Mouse (Mus musculus): Measurements from ENCODE around the gene Myo1b. TPM values are rescaled to one million over a fixed set of nuclear protein-coding genes. Genes with fewer than 3 reads are reported as not detected.

The Myo1b gene
- polyA plus RNA-seq, 1 experiment: 1.0 TPM

- no peaks in the 10 kb centered on the region for H3K27me3 ChIP-seq (ENCODE audit: control insufficient read depth, insufficient read depth, low read length)
- H3K4me3 ChIP-seq (ENCODE audit: extremely low read depth, insufficient read depth, insufficient read length): no peak overlapping the region
- no peak for TF ChIP-seq POLR2A (IDR thresholded peaks at IDR 0.05; ENCODE audit: low read depth, low read length)
- no peaks in the 10 kb centered on the region for H3K36me3 ChIP-seq (ENCODE audit: control insufficient read depth, insufficient read depth, low read length)
- WGBS: 91% methylated on average over 3 of the region's 3 CpGs
- no peaks in the 10 kb centered on the region for H3K4me1 ChIP-seq (ENCODE audit: control insufficient read depth, insufficient read depth, insufficient read length)
- no peak overlapping the region for H3K27ac ChIP-seq (ENCODE audit: insufficient read depth, low read length)
- DNase-seq (ENCODE audit: low read depth in 1 of 2, low spot score in 2 of 2): no peak
These were observed 209.8 kb downstream of the Myo1b start for GRCm38 (mm10) chr1:51706106-51706505.

DNA sequence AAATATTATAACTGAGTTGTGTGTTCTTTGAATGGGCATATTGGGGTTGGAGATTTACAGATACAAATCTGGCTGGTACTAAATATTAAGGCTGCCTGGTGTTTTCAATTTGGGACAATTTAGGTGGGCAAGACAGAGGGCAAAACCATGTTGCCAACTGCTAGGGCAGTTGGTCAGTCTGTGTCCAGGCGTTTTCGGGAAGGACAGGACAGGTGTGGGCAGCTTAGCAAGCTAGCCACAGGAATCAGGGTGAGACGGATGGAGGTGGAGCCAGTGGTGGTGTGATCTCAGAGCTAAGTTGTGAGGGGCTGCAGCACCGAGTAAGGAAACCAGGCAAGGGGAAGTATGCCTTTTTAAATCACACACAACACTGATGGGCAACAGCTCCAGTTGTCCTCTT is 211.3 kb downstream of the Myo1b start:
- Histone ChIP-seq H3K4me1 (ENCODE audit: control insufficient read depth, insufficient read depth, insufficient read length) (no peaks in the 10 kb centered on the region), H3K36me3 (ENCODE audit: control insufficient read depth, insufficient read depth, low read length) (no peaks in the 10 kb centered on the region), H3K4me3 (ENCODE audit: extremely low read depth, insufficient read depth, insufficient read length) (no peak overlapping the region), H3K27me3 (ENCODE audit: control insufficient read depth, insufficient read depth, low read length) (no peaks in the 10 kb centered on the region), H3K27ac (ENCODE audit: insufficient read depth, low read length) (no peak overlapping the region)
- TF ChIP-seq CTCF (IDR thresholded peaks at IDR 0.05; ENCODE audit: extremely low read depth, insufficient read depth, insufficient read length, insufficient replicate concordance) (no peak), POLR2A (IDR thresholded peaks at IDR 0.05; ENCODE audit: low read depth, low read length) (no peak)
- DNase-seq (ENCODE audit: low read depth in 1 of 2, low spot score in 2 of 2): no peak
- 63% methylated on average over 4 of the region's 4 CpGs for WGBS

Other genes starting within 250 kb of the Myo1b start
- gene Stat4, start 71.1 kb upstream of the Myo1b start, polyA plus RNA-seq (2012; rRNA removed): 5.1 and 6.0 TPM in 2 replicates
- 95.0 and 182 TPM in 2 replicates for gene Stat1, start 203.4 kb upstream of the Myo1b start, polyA plus RNA-seq (2012; rRNA removed)

Data from spleen, adult 2 months (tissue).